Mouse (Mus musculus) retina, postnatal 7 days (tissue): Measurements from ENCODE around the gene Kri1.
"Not testable (repeated sequence)": the region's sequence is repeated elsewhere in the genome, so short reads cannot be mapped to it uniquely, and the experiment has no call there.

Experiments used
- DNase-seq: peaks from one replicate; pipeline ENCODE4 v3.0.0-alpha.2; 2012; ENCODE audit warnings: low read depth, low spot score

Kri1 gene

GRCm38 (mm10) chr9:21244428-21245112, 43.2 kb downstream of the Kri1 start:
- no peak for DNase-seq

DNA sequence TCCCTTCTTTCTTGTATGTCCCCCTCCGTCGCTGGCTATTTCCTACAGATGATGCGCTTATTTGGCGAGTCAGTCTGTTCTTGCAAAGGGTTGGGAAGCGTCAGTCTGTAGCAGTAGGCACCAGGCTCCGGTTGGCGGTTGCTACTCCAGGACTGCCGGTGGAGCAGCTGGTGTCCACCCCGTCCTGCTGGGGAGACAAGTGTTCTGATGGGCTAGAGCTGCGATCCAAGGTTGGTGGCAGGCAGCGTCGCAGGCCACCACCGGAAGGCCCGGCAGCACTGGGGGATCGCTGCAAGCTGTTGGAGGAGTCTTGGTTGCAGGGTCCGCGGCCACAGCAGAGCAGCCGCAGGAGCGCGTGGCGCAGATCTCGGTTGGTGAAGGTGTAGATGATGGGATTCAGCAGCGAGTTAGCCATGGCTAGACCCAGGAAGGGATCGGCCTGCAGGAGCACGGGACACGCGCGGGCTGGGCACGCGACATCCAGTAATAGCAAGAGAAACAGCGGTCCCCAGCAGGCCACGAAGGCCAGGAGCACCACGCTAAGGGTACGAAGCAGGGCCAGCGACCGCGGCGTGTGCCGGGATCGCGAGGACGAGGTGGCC, 43.8 kb downstream of the Kri1 start:
- no peak for DNase-seq

- DNase-seq = peak; percentile 84
Observed at GRCm38 (mm10) chr9:21241343-21241742, 46.4 kb downstream of the Kri1 start.

DNA sequence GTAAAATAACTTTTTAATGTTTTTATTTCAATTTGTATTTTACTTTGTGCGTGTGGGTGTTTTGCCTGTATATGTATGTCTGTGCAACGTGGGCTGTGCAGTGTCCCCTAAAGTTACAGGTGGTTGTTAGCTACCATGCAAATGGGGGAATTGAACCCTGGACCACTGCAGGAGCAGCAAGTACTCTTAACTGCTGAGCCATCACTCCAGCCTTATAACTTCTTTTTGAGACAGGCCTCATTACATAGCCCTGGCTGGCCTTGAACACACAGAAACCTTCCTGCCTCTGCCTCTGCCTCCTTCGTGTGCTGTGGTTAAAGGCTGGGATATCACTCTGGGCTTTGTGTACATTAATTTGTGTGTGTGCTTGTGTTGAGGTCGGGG, 48.3 kb downstream of the Kri1 start:
- no peak for DNase-seq

DNA sequence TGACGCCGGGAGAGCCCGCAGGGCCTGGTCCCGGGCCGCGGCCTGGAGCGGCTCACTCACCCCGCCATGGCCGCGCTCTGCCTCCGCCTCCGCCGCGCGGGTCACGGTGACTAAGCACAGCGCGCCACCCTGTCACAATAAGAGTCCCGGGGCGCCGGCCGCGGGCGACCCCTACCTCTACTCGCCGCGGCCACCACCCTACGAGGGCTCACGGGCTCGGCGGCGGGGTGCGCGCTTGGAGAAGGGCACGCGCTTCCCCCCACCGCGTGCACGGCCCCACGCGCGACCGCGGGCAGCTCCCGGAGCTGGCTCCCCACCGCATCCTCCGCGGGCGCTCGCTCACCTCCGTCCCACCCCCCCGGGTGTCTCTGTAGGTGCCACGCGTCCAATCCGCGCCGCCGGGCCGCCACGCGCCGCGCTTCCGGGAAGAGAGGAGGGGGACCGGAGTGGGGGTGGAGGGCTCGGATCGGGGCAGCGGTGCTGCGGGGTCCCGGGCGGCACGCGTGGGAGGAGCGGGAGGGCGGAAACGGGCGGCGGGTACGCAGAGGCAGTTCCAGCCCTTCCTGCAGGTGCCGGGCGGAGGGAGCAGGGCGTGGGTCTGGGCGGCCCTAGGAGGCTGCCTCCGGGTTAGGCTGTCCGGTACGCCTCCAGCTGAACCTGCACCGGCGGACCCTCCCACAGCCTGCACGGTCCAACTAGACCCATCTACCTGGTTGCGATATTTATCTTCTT, 48.9 kb downstream of the Kri1 start, which contains the start of gene Keap1:
Gene Keap1 (minus strand): TSS at position 629 of the 732 bp plus-strand sequence.
- DNase-seq = peak; percentile 73

DNA sequence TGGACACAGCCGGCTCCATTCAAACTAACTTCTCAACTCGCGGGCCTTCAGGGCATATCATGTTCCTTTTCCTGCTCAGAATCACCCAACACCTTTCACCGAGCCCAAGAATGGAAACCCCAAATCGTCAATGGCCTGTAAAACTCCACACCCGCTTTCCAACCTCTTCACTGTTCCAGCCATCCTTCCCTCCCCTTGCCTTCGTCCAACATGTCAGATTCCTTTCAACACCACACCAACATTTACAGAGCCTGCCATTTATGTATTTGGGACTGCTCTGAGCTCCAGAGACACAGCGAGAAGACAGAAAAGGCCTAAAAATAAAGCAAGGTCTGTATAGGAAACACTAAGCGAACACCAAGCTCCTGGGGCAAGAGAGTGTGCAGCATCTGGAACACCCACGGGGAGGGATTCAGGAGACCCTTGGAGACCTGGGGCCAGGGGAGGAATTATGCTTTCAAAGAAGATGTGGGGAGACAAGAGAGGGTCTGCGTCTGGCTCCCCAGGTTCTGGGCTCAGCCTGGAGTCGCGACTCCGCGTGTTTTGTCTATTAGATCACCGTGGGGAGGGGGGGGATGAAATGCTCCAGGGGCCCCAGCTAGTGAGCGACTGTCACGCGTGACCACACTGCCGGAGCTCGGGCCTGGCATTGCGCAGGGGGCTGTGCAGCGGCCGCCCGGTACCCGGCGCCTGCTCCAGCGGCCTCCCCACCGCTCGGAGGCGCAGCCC, 49.6 kb downstream of the Kri1 start:
- no peak for DNase-seq

GRCm38 (mm10) chr9:21237368-21238003, 50.3 kb downstream of the Kri1 start:
- DNase-seq = no peak

DNA sequence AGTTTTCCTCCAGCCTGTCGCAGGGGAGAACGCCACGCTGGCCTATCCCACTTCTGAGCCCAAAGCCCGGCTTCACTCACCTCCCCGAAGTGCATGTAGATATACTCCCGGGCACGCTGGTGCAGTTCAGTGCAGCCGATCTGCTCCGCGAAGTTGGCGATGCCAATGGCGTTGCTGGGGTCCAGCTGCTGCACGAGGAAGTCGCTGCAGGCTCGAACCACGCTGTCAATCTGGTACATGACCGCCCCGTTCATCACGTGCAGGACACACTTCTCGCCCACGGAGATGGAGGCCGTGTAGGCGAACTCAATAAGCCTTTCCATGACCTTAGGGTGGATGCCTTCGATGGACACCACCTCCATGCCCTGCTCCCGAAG, 50.8 kb downstream of the Kri1 start:
- DNase-seq = no peak

- DNase-seq = no peak
Observed at GRCm38 (mm10) chr9:21235341-21235740, 52.4 kb downstream of the Kri1 start.

- DNase-seq = no peak
Observed at GRCm38 (mm10) chr9:21233805-21234204, 54.0 kb downstream of the Kri1 start.

- DNase-seq = no peak
Observed at GRCm38 (mm10) chr9:21233366-21233765, 54.4 kb downstream of the Kri1 start.

DNA sequence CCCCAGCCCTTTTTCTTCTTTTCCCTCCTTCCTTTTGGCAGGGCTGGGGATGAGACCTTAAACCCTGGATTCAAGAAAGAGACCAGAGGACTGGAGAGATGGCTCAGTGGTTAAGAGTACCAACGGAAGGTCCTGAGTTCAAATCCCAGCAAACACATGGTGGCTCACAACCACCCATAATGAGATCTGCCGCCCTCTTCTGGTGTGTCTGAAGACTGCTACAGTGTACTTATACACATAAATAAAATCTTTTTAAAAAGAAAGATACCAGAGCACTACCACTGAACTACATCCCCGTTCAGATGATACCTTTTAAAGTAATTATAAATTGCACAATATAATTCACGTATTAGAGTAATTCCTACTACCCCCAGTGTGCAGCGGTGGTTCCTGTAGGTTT, 54.9 kb downstream of the Kri1 start:
- DNase-seq = no peak

- no peak for DNase-seq
Observed at GRCm38 (mm10) chr9:21231551-21231950, 56.2 kb downstream of the Kri1 start.

DNA sequence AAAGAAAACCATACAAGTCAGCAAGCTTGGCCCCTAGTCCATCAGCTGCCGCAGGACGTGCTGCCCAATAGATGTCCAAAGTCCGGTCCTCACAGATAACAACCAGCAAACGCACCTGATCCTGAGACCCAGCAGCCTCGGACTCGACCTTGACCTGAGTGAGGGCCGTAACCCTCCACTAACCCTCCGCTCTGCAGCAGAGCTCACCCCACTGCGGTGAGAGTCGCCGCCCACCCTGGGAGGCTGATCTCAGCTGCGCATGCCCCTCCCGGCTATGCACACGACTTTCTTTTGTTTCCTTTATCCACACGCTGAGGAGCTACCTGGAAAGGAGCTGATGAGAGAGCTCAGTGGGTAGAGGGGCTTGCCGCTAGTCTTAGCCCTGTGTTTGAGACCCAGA, 60.4 kb downstream of the Kri1 start:
- DNase-seq = no peak

- no peak for DNase-seq
Observed at GRCm38 (mm10) chr9:21225415-21225758, 62.4 kb downstream of the Kri1 start.

DNA sequence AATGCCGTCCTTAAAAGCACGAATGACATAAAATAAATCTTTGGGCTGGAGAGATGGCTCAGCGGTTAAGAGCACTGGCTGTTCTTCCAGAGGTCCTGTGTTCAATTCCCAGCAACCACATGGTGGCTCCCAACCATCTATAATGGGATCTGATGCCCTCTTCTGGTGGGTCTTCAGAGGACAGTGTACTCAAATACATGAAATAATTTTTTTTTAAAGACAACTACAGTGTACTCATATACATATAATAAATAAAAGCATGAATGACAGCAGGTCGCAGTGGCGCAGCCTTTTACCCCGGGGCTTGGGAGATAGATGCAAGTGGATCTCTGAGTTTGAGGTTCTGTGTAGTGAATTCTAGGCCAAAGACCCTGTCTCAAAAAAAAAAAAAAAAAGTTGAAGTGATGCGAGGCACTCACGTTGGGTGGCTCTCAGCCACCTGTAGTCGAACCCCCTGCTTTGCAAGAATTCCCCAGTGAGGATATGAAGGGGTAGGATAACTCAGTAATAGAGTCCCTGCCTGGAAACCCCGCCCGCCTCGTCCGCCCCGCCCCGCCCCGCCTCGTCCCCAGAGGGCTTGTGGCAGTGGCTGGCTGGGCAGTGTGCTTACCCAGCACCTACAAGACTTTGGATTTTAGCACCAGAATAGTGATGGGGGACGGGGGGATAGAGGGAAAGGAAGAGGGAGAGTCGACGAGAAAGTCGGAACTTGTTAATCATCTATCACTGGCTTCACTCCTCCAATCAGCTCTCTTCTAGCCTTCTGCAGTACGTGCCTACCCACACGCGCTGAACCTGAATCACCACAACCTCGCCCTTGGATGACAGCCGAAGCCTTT, 63.0 kb downstream of the Kri1 start:
- DNase-seq = no peak

DNA sequence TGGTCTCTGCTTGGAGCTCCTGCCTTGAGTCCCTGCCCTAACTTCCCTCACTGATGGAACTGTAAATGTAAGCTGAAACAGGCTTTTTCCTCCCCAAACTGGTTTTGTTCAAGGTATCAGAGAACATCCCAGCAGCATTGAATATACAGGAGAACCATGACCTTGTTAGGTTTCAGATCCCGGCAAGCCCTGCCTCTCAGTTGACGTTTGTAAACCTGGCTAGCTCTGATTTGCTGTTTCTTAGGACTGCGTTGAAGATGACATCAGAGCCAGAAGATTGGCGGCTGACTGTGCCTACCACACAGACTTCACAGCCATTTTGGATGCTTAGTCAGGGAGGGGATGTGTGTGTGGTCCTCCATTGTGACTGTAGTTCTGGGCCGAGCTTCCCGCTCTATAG, 63.9 kb downstream of the Kri1 start:
- DNase-seq = no peak

- not testable (repeated sequence) for DNase-seq
Observed at GRCm38 (mm10) chr9:21223490-21223889, 64.3 kb downstream of the Kri1 start.
